Mouse (Mus musculus): Measurements from ENCODE around the gene Ccdc91. TPM values are rescaled to one million over a fixed set of nuclear protein-coding genes. Genes with fewer than 3 reads are reported as not detected.

Ccdc91 gene
- polyA plus RNA-seq, 1 experiment from 2014 or later, result 28.7 TPM

- no peaks in the 10 kb centered on the region for H3K4me1 ChIP-seq (ENCODE audit: control insufficient read depth, insufficient read depth, low read length)
- no peaks in the 10 kb centered on the region for H3K9me3 ChIP-seq (ENCODE audit: control insufficient read depth, low read length)
- no peak overlapping the region for H3K4me3 ChIP-seq (ENCODE audit: low read depth, low read length)
- 83% methylated on average over 9 of the region's 9 CpGs for WGBS
- no peaks in the 10 kb centered on the region for H3K27me3 ChIP-seq (ENCODE audit: control insufficient read depth, insufficient read depth, low read length)
- no peak overlapping the region for H3K9ac ChIP-seq (ENCODE audit: low read length)
- H3K27ac ChIP-seq (ENCODE audit: low read depth, low read length), result no peak overlapping the region
- H3K36me3 ChIP-seq (ENCODE audit: control insufficient read depth, insufficient read depth, low read length), result no peaks in the 10 kb centered on the region
- DNase-seq (ENCODE audit: low spot score, missing footprints) (no peak), ATAC-seq (ENCODE audit: low FRiP score) (no peak)
- no peak overlapping the region for H3K4me2 ChIP-seq
Measured at GRCm38 (mm10) chr6:147506074-147506473, 30.4 kb downstream of the Ccdc91 start.

GRCm38 (mm10) chr6:147506496-147506895 is 30.9 kb downstream of the Ccdc91 start:
- Histone ChIP-seq H3K4me2 (no peak overlapping the region), H3K4me1 (ENCODE audit: control insufficient read depth, insufficient read depth, low read length) (no peaks in the 10 kb centered on the region), H3K36me3 (ENCODE audit: control insufficient read depth, insufficient read depth, low read length) (no peaks in the 10 kb centered on the region), H3K4me3 (ENCODE audit: low read depth, low read length) (no peak overlapping the region), H3K27ac (ENCODE audit: low read depth, low read length) (no peak overlapping the region), H3K27me3 (ENCODE audit: control insufficient read depth, insufficient read depth, low read length) (no peaks in the 10 kb centered on the region), H3K9ac (ENCODE audit: low read length) (no peak overlapping the region), H3K9me3 (ENCODE audit: control insufficient read depth, low read length) (no peaks in the 10 kb centered on the region)
- 91% methylated on average over 10 of the region's 10 CpGs for WGBS
- ATAC-seq (ENCODE audit: low FRiP score) (no peak), DNase-seq (ENCODE audit: low spot score, missing footprints) (no peak)

- ATAC-seq (ENCODE audit: low FRiP score), result no peak
- H3K36me3 ChIP-seq (ENCODE audit: control insufficient read depth, insufficient read depth, low read length), result no peaks in the 10 kb centered on the region
- H3K27ac ChIP-seq (ENCODE audit: low read depth, low read length), result no peak overlapping the region
- no peak for DNase-seq (ENCODE audit: low spot score, missing footprints)
- 90% methylated on average over 6 of the region's 6 CpGs for WGBS
- no peak overlapping the region for H3K4me2 ChIP-seq
- H3K9me3 ChIP-seq (ENCODE audit: control insufficient read depth, low read length), result no peaks in the 10 kb centered on the region
- H3K4me1 ChIP-seq (ENCODE audit: control insufficient read depth, insufficient read depth, low read length), result no peaks in the 10 kb centered on the region
- H3K4me3 ChIP-seq (ENCODE audit: low read depth, low read length), result no peak overlapping the region
- no peak overlapping the region for H3K9ac ChIP-seq (ENCODE audit: low read length)
- H3K27me3 ChIP-seq (ENCODE audit: control insufficient read depth, insufficient read depth, low read length), result no peaks in the 10 kb centered on the region
Measured at GRCm38 (mm10) chr6:147507186-147507585, 31.6 kb downstream of the Ccdc91 start.

GRCm38 (mm10) chr6:147510516-147510915 is 34.9 kb downstream of the Ccdc91 start:
- DNase-seq (ENCODE audit: low spot score, missing footprints) (no peak), ATAC-seq (ENCODE audit: low FRiP score) (no peak)
- no peaks in the 10 kb centered on the region for H3K4me1 ChIP-seq (ENCODE audit: control insufficient read depth, insufficient read depth, low read length)
- no peaks in the 10 kb centered on the region for H3K27me3 ChIP-seq (ENCODE audit: control insufficient read depth, insufficient read depth, low read length)
- H3K36me3 ChIP-seq (ENCODE audit: control insufficient read depth, insufficient read depth, low read length), result no peaks in the 10 kb centered on the region
- WGBS, result 92% methylated on average over 2 of the region's 2 CpGs
- no peak overlapping the region for H3K4me3 ChIP-seq (ENCODE audit: low read depth, low read length)
- H3K27ac ChIP-seq (ENCODE audit: low read depth, low read length), result no peak overlapping the region
- no peak overlapping the region for H3K9ac ChIP-seq (ENCODE audit: low read length)
- no peak overlapping the region for H3K4me2 ChIP-seq
- H3K9me3 ChIP-seq (ENCODE audit: control insufficient read depth, low read length), result no peaks in the 10 kb centered on the region

GRCm38 (mm10) chr6:147517909-147518308 is 42.3 kb downstream of the Ccdc91 start:
- Histone ChIP-seq H3K36me3 (ENCODE audit: control insufficient read depth, insufficient read depth, low read length) (no peaks in the 10 kb centered on the region), H3K4me1 (ENCODE audit: control insufficient read depth, insufficient read depth, low read length) (no peaks in the 10 kb centered on the region), H3K4me3 (ENCODE audit: low read depth, low read length) (no peak overlapping the region), H3K9me3 (ENCODE audit: control insufficient read depth, low read length) (no peaks in the 10 kb centered on the region), H3K27me3 (ENCODE audit: control insufficient read depth, insufficient read depth, low read length) (no peaks in the 10 kb centered on the region), H3K4me2 (no peak overlapping the region), H3K9ac (ENCODE audit: low read length) (no peak overlapping the region), H3K27ac (ENCODE audit: low read depth, low read length) (no peak overlapping the region)
- ATAC-seq (ENCODE audit: low FRiP score), result no peak
- 91% methylated on average over 8 of the region's 8 CpGs for WGBS
- DNase-seq (ENCODE audit: low spot score, missing footprints), result no peak

GRCm38 (mm10) chr6:147525236-147525635 is 49.6 kb downstream of the Ccdc91 start:
- no peak overlapping the region for H3K4me2 ChIP-seq
- no peaks in the 10 kb centered on the region for H3K36me3 ChIP-seq (ENCODE audit: control insufficient read depth, insufficient read depth, low read length)
- H3K27me3 ChIP-seq (ENCODE audit: control insufficient read depth, insufficient read depth, low read length), result no peaks in the 10 kb centered on the region
- ATAC-seq (ENCODE audit: low FRiP score) (no peak), DNase-seq (ENCODE audit: low spot score, missing footprints) (no peak)
- no peak overlapping the region for H3K9ac ChIP-seq (ENCODE audit: low read length)
- H3K4me3 ChIP-seq (ENCODE audit: low read depth, low read length), result no peak overlapping the region
- no peak overlapping the region for H3K27ac ChIP-seq (ENCODE audit: low read depth, low read length)
- no peaks in the 10 kb centered on the region for H3K9me3 ChIP-seq (ENCODE audit: control insufficient read depth, low read length)
- no peaks in the 10 kb centered on the region for H3K4me1 ChIP-seq (ENCODE audit: control insufficient read depth, insufficient read depth, low read length)

GRCm38 (mm10) chr6:147534971-147535370 is 59.3 kb downstream of the Ccdc91 start:
- Histone ChIP-seq H3K27ac (ENCODE audit: low read depth, low read length) (no peak overlapping the region), H3K4me1 (ENCODE audit: control insufficient read depth, insufficient read depth, low read length) (no peaks in the 10 kb centered on the region), H3K9ac (ENCODE audit: low read length) (no peak overlapping the region), H3K27me3 (ENCODE audit: control insufficient read depth, insufficient read depth, low read length) (no peaks in the 10 kb centered on the region), H3K4me2 (no peak overlapping the region), H3K4me3 (ENCODE audit: low read depth, low read length) (no peak overlapping the region), H3K36me3 (ENCODE audit: control insufficient read depth, insufficient read depth, low read length) (no peaks in the 10 kb centered on the region), H3K9me3 (ENCODE audit: control insufficient read depth, low read length) (no peaks in the 10 kb centered on the region)
- peak; percentile 47 for DNase-seq (ENCODE audit: low spot score, missing footprints)
- 90% methylated on average over 5 of the region's 5 CpGs for WGBS
- no peak for ATAC-seq (ENCODE audit: low FRiP score)

- H3K27ac ChIP-seq (ENCODE audit: low read depth, low read length), result no peak overlapping the region
- ATAC-seq (ENCODE audit: low FRiP score) (no peak), DNase-seq (ENCODE audit: low spot score, missing footprints) (peak; percentile 67)
- no peaks in the 10 kb centered on the region for H3K4me1 ChIP-seq (ENCODE audit: control insufficient read depth, insufficient read depth, low read length)
- H3K27me3 ChIP-seq (ENCODE audit: control insufficient read depth, insufficient read depth, low read length), result no peaks in the 10 kb centered on the region
- no peaks in the 10 kb centered on the region for H3K36me3 ChIP-seq (ENCODE audit: control insufficient read depth, insufficient read depth, low read length)
- H3K4me3 ChIP-seq (ENCODE audit: low read depth, low read length), result no peak overlapping the region
- WGBS, result 92% methylated on average over 5 of the region's 5 CpGs
- H3K9ac ChIP-seq (ENCODE audit: low read length), result no peak overlapping the region
- H3K9me3 ChIP-seq (ENCODE audit: control insufficient read depth, low read length), result no peaks in the 10 kb centered on the region
- H3K4me2 ChIP-seq, result no peak overlapping the region
Measured at GRCm38 (mm10) chr6:147538236-147538635, 62.6 kb downstream of the Ccdc91 start.

GRCm38 (mm10) chr6:147539056-147539600 is 63.5 kb downstream of the Ccdc91 start:
- DNase-seq (ENCODE audit: low spot score, missing footprints) (peak; percentile 49), ATAC-seq (ENCODE audit: low FRiP score) (no peak)
- WGBS, result 93% methylated on average over 7 of the region's 7 CpGs

More at GRCm38 (mm10) chr6:147539056-147539600, 63.5 kb downstream of the Ccdc91 start:
- H3K27ac ChIP-seq (ENCODE audit: low read depth, low read length), result no peak overlapping the region
- no peaks in the 10 kb centered on the region for H3K9me3 ChIP-seq (ENCODE audit: control insufficient read depth, low read length)
- H3K4me1 ChIP-seq (ENCODE audit: control insufficient read depth, insufficient read depth, low read length), result no peaks in the 10 kb centered on the region
- H3K9ac ChIP-seq (ENCODE audit: low read length), result no peak overlapping the region
- no peaks in the 10 kb centered on the region for H3K36me3 ChIP-seq (ENCODE audit: control insufficient read depth, insufficient read depth, low read length)
- no peak overlapping the region for H3K4me3 ChIP-seq (ENCODE audit: low read depth, low read length)
- no peak overlapping the region for H3K4me2 ChIP-seq
- no peaks in the 10 kb centered on the region for H3K27me3 ChIP-seq (ENCODE audit: control insufficient read depth, insufficient read depth, low read length)

Measured in midbrain, embryonic 11.5 days (tissue).